Mouse (Mus musculus): Measurements from ENCODE around the gene Efcab5.

DNA sequence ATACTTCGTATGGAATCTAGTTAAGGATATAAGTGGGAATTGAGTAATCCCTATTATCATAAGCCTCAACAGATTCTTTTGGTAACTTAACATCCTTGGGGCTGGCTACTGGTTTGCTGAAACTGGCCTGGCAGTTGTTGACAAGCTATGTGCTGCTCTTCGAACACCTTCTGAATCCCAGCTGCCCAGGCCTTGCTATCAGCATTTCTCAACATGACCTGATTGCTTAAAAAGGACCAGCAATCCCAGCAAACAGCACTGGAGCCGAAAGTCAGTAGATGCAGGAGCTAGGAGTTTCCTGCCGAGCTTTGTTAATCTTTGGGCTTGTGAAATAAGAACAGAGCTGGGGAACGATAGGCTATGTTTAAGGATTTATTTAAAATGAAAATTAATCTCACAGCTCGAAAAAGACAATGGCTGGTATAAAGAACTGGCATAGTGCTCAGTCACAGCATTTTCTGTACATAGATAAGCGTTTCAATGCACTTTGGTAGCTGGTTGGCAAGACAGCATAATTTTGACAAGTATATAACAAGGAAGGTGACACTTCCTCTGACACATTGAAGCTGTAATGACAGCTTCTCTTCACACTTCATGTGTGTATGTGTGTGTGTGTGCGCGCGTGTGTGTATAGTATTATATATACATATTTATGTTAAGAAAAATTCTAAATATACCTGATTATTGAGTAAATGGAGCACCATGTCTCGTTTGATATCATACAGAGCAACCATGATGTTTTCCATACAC is 6.8 kb upstream of the Efcab5 start:
- no peak for TF ChIP-seq CTCF (IDR thresholded peaks at IDR 0.05; ENCODE audit: low read depth, low read length)
- TF ChIP-seq POLR2A (IDR thresholded peaks at IDR 0.05; ENCODE audit: borderline replicate concordance, low read depth, low read length) = no peak
